Mouse (Mus musculus) spleen, adult 2 months (tissue): ENCODE results near the gene R3hdm4. TPM values are rescaled to one million over a fixed set of nuclear protein-coding genes. Genes with fewer than 3 reads are reported as not detected.

Experiments used
- DNase-seq, 2 experiments: peaks; one replicate each; pipeline versions ENCODE4 v3.0.0 to v3.0.0-alpha.2; 2012 to 2021; ENCODE audit warnings: low spot score in 2 of 2, low read depth in 1 of 2
- H3K27ac ChIP-seq: fragments of 200-500 bp; 2 replicates; pipeline ENCODE4 v1.5.1; 2012; ENCODE audit warnings: low read length, inconsistent platforms; ENCODE audit not compliant: insufficient read depth
- H3K27me3 ChIP-seq: fragments of 200-500 bp; 2 replicates; pipeline ENCODE4 v1.6.1; 2012; ENCODE audit warnings: mild to moderate bottlenecking, moderate library complexity, low read length, inconsistent platforms; ENCODE audit not compliant: control insufficient read depth, insufficient read depth
- H3K36me3 ChIP-seq: fragments of 200-500 bp; 2 replicates; pipeline ENCODE4 v1.6.1; 2012; ENCODE audit warnings: mild to moderate bottlenecking, low read length, inconsistent platforms; ENCODE audit not compliant: control insufficient read depth, insufficient read depth
- H3K4me1 ChIP-seq: fragments of 200-500 bp; 2 replicates; pipeline ENCODE4 v1.6.1; 2011; ENCODE audit warnings: inconsistent platforms; ENCODE audit not compliant: control insufficient read depth, insufficient read depth, insufficient read length
- H3K4me3 ChIP-seq: fragments of 200-500 bp; 2 replicates; pipeline ENCODE4 v1.5.1; 2011; ENCODE audit warnings: mild to moderate bottlenecking, inconsistent platforms; ENCODE audit not compliant: insufficient read depth, insufficient read length; ENCODE audit errors: extremely low read depth
- CTCF ChIP-seq: fragments of 200-500 bp; IDR thresholded peaks from 2 replicates; pipeline ENCODE4 v1.5.1; 2011; ENCODE audit warnings: mild to moderate bottlenecking, inconsistent platforms; ENCODE audit not compliant: insufficient read depth, insufficient read length, insufficient replicate concordance; ENCODE audit errors: extremely low read depth
- POLR2A ChIP-seq: fragments of 200-500 bp; IDR thresholded peaks from 2 replicates; pipeline ENCODE4 v1.6.1; 2011; ENCODE audit warnings: low read depth, low read length, inconsistent platforms
- WGBS: fragments of 180-500 bp; shearing (Covaris S2); methylation state at CpG from one replicate; pipeline ENCODE4 v1.1.7; 2018; 5-methylcytosine and 5-hydroxymethylcytosine counted together
- polyA plus RNA-seq: library from polyadenylated mRNA; depleted of rRNA; stranded (reverse); fragments of >200 nt; gene quantifications from 2 replicates; pipeline ENCODE4 v1.2.3, GENCODE M21; 2012

The R3hdm4 gene
- polyA plus RNA-seq, 1 experiment: 117 TPM

DNA sequence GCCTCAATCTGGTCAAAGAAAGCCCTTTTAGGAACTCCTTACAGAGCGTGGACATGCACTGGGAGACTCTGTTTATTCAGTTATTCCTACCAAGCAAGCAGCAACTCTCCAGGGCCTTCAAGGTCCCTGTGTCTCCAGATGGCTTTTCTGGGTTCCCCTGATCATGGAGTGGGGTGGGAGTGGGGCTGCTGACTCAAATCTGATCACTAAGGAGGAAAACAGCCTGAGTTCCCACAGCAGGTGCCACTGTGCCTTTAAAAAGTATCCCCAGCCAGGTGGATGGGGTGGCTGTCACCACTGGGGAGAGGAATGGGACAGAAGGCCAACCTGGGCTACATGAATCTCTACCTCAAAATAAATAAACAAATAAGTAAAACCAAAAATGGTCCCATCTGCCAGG is 22.0 kb upstream of the R3hdm4 start:
- DNase-seq: no peak
- Histone ChIP-seq H3K27ac (no peak overlapping the region; the same call in 1 of the 2 replicates), H3K4me1 (peaks cover 47% of the 10 kb centered on the region), H3K36me3 (no peaks in the 10 kb centered on the region), H3K4me3 (no peak overlapping the region), H3K27me3 (no peaks in the 10 kb centered on the region)
- no peak for TF ChIP-seq POLR2A
- no peak for TF ChIP-seq CTCF
- 81% methylated on average over 1 of the region's 1 CpGs for WGBS

DNA sequence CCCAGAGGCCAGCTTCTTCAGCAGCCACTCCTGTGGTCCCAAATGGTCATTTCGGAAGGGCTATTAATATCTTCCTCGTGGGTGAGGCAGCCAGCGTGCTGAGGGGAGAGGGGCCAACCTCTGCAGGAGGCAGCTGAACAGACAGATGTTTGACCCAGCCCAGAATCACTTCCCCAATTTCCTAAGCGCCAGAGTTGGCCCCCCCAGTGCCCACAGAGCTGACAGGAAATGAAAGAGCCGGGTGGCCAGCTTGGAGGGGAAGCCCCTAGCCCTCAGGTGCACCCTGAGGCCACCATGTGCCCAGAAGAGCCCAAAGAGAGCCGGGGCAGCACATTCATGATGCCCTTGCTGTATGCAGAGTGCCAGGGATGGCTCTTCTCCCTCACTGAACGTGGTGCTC is 19.7 kb upstream of the R3hdm4 start:
- no peak for TF ChIP-seq CTCF
- no peak for TF ChIP-seq POLR2A
- Histone ChIP-seq H3K4me1 (peaks cover 68% of the 10 kb centered on the region), H3K27me3 (no peaks in the 10 kb centered on the region), H3K36me3 (no peaks in the 10 kb centered on the region), H3K27ac (peak overlapping the region; percentile 59), H3K4me3 (no peak overlapping the region; the same call in 1 of the 2 replicates)
- DNase-seq: peak; percentile 77 to 89
- 10% methylated on average over 7 of the region's 7 CpGs for WGBS

DNA sequence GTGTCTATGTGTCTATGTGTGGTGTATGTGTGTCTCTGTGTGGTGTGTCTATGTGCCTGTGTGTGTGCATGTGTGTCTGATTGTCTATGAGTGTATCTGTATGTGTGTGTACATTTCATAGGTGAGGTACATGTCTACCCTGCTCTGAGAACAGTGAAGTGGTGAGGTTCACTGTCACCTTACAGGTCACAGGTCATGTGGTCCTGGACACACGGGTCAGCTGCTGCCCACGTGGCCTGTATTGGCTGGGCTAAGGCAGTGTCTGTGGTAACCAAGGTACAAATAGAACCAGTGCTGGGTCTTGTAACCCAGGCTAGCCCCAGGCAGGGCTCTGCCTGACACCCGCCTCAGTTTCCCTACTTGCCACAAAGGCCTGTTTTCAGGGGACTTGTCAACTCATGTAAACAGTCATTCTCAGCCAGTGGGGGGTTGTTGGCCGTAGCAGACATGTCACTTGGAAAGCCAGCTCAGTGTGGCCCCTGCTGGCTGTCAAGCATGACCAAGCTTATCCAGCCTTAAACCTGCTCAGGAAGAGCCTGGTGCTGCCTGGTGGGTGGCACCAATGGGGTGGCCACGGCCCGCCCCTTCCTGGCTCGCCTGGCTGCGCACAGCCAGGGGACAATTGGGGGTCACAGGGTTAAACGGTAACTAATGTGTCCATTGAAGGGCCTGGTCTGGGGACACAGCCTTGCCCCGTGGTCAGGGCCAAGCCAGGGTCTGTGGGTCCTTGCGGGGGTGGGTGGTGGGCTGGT is 16.9 kb upstream of the R3hdm4 start:
- no peak overlapping the region for H3K4me3 ChIP-seq
- DNase-seq: no peak
- H3K27me3 ChIP-seq: no peaks in the 10 kb centered on the region
- H3K4me1 ChIP-seq: peaks cover 64% of the 10 kb centered on the region
- WGBS: 45% methylated on average over 11 of the region's 11 CpGs
- peaks cover 2% of the 10 kb centered on the region; the same call in 1 of the 2 replicates for H3K36me3 ChIP-seq
- TF ChIP-seq CTCF (no peak), POLR2A (no peak)
- no peak overlapping the region for H3K27ac ChIP-seq

DNA sequence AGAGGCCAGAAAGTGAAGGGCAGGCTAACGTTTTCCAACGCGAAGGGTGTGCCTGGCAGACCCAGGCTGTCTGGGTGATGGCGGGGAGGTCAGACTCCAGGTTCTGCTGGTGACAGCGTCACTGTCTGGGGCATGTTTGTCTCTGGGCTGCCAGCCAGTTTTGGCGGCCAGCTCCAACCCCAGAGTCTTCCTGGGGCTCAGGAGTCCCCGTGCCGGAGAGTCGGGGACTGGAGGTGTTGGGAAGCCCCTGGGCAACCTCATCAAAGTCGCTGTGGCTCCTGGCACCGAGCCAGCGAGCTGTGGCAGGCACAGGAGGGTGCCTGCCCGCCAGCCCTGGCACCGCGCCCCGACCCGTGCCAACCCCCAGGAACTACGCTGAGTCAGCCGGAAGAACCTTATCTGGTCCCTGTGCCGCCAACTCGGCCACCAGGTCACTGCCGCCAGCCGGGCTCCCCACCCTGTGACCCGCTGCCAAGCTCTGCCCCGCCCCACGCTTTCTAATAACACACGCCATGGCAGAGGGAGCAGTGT is 16.0 kb upstream of the R3hdm4 start:
- 3% methylated on average over 27 of the region's 27 CpGs for WGBS
- no peak for TF ChIP-seq POLR2A
- no peak for TF ChIP-seq CTCF
- H3K27me3 ChIP-seq: no peaks in the 10 kb centered on the region
- peak overlapping the region; percentile 16; the same call in 1 of the 2 replicates for H3K4me3 ChIP-seq
- H3K4me1 ChIP-seq: peaks cover 62% of the 10 kb centered on the region
- DNase-seq: peak; percentile 55 to 84
- H3K36me3 ChIP-seq: peaks cover 7% of the 10 kb centered on the region; the same call in 1 of the 2 replicates
- peak overlapping the region; percentile 57 for H3K27ac ChIP-seq

DNA sequence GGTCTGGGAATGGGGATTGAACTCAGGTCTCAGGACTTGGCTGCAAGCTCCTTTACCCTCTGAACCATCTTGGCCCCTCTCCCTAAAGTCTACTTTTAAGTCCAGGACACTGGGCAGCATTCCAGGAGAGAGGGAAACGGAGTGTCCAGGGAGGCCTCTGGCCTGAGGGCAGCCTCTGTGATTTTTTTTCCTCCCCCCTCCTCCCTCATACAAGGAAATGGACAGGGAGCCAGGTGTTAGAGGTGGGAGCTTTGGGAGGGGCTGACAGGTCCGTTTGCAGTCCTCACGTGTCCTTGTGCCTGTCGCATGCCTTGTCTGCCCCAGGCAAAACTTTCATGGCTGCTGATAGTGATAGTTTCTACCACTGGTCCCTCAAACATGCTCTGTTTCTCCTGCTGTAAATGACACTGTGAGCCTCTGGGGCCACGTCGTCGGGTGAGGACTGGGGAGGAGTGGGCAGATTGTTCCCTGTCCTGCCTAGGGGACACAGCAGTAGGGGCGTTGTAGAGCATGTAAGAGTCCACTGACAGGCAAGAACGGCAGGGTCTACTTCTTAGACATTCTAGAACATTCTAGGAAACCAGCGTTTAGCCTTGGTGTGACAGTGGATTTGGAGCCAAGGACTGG is 15.4 kb upstream of the R3hdm4 start:
- no peak for DNase-seq
- Histone ChIP-seq H3K27ac (peak overlapping the region; percentile 13; the same call in 1 of the 2 replicates), H3K36me3 (peaks cover 11% of the 10 kb centered on the region), H3K4me3 (no peak overlapping the region; the same call in 1 of the 2 replicates), H3K27me3 (no peaks in the 10 kb centered on the region), H3K4me1 (peaks cover 57% of the 10 kb centered on the region)
- no peak for TF ChIP-seq POLR2A
- no peak for TF ChIP-seq CTCF
- 37% methylated on average over 10 of the region's 10 CpGs for WGBS

DNA sequence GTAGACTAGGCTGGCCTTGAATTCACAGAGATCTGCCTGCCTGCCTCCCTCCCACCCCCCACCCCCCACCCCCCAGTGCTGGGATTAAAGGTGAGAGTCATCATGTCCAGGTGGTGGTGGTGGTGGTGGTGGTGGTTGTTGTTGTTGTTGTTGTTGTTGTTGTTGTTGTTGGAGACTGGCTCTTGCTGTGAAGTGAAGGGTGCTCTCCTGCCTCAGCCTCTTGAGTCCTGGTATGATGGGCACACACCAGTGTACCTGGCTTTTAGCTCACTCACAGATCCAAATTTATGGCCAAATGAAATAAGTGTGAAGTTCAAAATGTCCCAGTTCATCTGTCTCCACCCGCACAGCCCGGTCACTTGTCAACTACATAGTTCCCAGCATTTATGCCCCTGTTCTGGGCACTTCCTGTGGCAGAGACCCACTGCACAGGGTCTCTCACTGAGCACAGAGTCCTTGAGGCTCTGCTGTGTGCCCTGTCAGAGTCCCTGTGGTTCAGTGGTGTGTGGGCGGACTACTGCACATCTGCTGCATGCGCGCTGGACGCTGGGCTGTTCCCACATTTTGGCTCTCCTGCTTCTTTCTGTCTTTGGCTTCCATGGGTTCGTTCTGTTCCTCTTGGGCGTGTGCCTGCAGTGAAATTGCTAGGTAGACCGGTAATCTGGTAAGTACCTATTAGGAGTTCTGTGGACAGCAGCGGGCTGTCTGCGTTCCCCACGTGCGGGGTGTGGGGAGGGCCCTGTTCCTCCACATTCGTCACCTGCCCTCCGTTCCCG is 14.0 kb upstream of the R3hdm4 start:
- H3K27me3 ChIP-seq: no peaks in the 10 kb centered on the region
- H3K36me3 ChIP-seq: peaks cover 15% of the 10 kb centered on the region
- H3K4me3 ChIP-seq: no peak overlapping the region
- no peak for DNase-seq
- no peak overlapping the region for H3K27ac ChIP-seq
- peaks cover 45% of the 10 kb centered on the region for H3K4me1 ChIP-seq
- WGBS: 96% methylated on average over 16 of the region's 16 CpGs
- TF ChIP-seq POLR2A (no peak), CTCF (no peak)
